Mouse (Mus musculus) spleen, adult 2 months (tissue): ENCODE data around the gene Slc51a.

Source experiments
- CTCF ChIP-seq: fragments of 200-500 bp; IDR thresholded peaks from 2 replicates; pipeline ENCODE4 v1.5.1; 2011; ENCODE audit warnings: mild to moderate bottlenecking, inconsistent platforms; ENCODE audit not compliant: insufficient read depth, insufficient read length, insufficient replicate concordance; ENCODE audit errors: extremely low read depth
- POLR2A ChIP-seq: fragments of 200-500 bp; IDR thresholded peaks from 2 replicates; pipeline ENCODE4 v1.6.1; 2011; ENCODE audit warnings: low read depth, low read length, inconsistent platforms

GRCm38 (mm10) chr16:32522578-32523194, 35.0 kb upstream of the Slc51a start:
- TF ChIP-seq CTCF = no peak
- TF ChIP-seq POLR2A = no peak
